Mouse (Mus musculus): ENCODE measurements at regions not wholly inside any gene's neighbourhood (a gene's known extent, or its start where the extent isn't known, plus 50 kb on each side); places are given as distances from the start of the nearest gene placed in this dataset.
A peak's percentile ranks its signal among the peaks of the same experiment; 100 is the strongest.

DNA sequence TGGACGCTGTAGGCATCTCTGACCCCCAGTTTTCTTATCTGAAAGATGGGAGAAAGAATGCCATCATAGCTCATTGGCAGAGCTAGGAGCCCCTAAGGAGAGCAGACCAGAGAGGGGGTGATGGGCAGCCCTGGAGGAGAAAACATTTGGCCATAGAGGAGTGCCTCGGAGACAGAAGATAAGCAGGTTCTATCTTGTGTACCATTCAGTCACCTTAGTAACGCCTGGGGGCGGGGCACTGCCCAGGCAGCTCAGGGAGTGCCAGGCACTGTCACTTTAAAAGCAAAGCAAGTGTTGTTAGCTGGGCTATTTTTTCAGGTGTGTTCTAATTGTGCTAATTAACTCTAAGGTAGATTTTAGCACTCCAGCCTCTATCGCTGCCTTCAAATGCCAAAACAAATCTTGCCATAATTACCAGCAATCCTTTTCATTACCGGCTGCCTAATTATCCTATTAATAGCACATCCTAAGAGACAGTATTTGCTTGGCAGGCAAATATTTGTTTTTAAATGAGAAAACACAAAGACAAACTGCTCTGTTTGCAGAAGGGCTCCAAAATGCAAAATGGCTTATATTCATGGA lies 119.1 kb downstream of the Tle3 start:
- ChIA-PET POLR2A (no interaction called here), CTCF (no interaction called here)
- no peak for ATAC-seq
- DNase-seq (ENCODE audit: low read depth, low spot score): no peak
- no peaks in the 10 kb centered on the region for H3K27me3 ChIP-seq
- in situ Hi-C loops (cut with MboI; ENCODE audit: low pct_unique_long_range_greater_than_20kb): no loop called here
- TF ChIP-seq CTCF (IDR thresholded peaks at IDR 0.05): no peak

DNA sequence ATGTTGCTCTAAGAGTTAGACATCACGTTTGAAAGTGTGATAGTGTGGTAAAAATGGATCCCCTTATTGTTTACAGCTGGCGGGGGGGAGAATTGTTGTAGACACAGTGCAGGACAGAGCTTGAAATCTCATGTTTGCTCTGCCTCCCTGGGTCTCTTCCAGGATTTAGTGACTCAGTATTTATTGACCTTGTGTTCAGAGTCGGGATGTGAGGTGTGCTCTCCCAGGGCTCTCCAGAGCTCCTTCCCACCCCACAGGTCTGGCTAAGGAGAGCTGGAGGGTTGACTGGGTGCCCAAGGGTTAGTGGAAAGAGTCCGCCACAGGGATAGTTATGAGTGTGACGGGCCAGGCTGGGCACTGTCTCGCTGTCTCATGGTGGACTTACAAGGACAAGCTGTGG lies 117.8 kb downstream of the Tle3 start:
- in situ Hi-C loops (cut with MboI; ENCODE audit: low pct_unique_long_range_greater_than_20kb): no loop called here
- ATAC-seq (no peak), DNase-seq (ENCODE audit: low read depth, low spot score) (peak; percentile 51)
- TF ChIP-seq CTCF (IDR thresholded peaks at IDR 0.05): no peak
- H3K27me3 ChIP-seq: no peaks in the 10 kb centered on the region
- ChIA-PET POLR2A (no interaction called here), CTCF (no interaction called here)

DNA sequence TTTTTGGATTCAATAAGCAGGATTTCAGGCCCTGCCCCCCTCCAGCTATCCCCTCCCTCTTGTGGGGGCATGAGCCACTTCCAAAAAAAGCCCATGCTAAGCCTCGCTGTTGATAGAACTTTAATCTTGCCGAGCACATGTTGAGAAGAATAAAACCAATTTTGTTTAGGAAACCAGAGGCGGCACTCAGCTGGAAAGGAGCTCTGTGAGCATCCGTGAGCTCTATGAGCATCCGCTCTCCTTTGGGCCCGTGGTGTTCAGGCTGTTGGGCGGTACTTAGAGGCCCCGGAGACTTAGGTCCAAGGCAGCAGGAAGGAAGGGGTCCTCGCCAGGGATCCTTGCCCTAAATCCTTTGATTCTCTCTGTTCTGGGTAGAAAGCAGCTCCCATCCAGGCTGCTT lies 117.0 kb downstream of the Tle3 start:
- no peak for TF ChIP-seq CTCF (IDR thresholded peaks at IDR 0.05)
- POLR2A ChIA-PET: no interaction called here
- in situ Hi-C loops (cut with MboI; ENCODE audit: low pct_unique_long_range_greater_than_20kb): no loop called here
- CTCF ChIA-PET: no interaction called here
- ATAC-seq: no peak
- H3K27me3 ChIP-seq: no peaks in the 10 kb centered on the region
- DNase-seq (ENCODE audit: low read depth, low spot score): no peak

DNA sequence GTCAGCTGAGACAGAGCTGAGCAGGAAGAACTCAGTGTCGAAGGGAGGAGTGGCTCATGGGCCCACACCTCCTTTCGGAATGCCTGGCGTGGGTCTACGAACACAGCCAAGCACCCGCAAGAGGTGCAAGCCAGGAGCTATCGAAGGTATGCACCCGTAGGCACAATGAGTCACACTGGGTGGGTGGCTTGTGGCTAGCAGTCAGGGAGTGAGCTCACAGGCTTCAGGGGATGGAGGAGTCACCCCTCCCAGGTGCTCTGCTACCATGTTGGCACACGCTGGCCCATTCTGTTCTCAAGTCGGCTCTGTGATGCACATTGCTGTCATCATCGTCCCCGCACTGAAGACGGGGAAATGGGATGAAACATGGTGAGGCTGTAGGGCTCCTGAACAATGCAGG lies 115.7 kb downstream of the Tle3 start:
- no peaks in the 10 kb centered on the region for H3K27me3 ChIP-seq
- in situ Hi-C loops (cut with MboI; ENCODE audit: low pct_unique_long_range_greater_than_20kb): no loop called here
- ChIA-PET CTCF (no interaction called here), POLR2A (no interaction called here)
- ATAC-seq (peak; percentile 80), DNase-seq (ENCODE audit: low read depth, low spot score) (peak; percentile 75)
- no peak for TF ChIP-seq CTCF (IDR thresholded peaks at IDR 0.05)

DNA sequence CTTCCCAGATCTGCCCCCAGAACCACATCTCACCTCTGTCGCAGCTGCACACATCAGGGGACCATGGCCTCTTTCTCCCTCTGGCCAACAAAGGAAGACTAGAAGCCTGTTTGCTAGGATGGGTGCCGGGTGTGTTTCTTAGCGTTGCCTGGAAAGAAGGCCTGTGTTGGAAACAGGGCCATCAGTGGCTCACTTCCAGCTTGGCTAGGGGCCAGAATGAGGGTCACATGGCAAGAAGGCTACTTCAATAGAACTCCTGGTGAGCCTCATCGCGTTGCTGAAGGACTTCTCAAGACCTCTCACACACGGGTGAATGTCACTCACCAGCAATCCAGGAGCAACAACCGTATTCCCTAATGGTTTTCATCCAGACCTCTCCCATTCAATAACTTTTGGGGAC lies 115.0 kb downstream of the Tle3 start:
- H3K27me3 ChIP-seq: no peaks in the 10 kb centered on the region
- no peak for TF ChIP-seq CTCF (IDR thresholded peaks at IDR 0.05)
- ChIA-PET CTCF (no interaction called here), POLR2A (no interaction called here)
- no peak for ATAC-seq
- no peak for DNase-seq (ENCODE audit: low read depth, low spot score)
- in situ Hi-C loops (cut with MboI; ENCODE audit: low pct_unique_long_range_greater_than_20kb): no loop called here

DNA sequence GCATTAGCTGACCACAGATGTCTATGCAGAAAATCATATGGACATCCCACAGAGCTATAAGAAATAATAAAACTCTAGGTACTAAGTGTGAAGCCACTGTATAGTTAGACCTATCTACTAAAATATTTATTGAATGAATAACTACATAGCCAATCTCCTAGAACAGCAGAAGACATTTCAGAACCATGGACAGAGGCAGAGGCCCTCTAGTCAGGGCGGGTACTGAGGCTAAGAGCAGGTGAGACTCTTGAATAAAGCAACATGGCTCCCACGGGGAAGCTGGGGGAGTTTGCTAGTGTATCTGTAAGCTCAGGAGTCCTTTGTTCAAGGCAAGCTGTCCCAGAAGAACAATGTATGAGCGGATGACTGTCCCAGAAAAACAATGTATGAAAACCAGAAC lies 112.2 kb downstream of the Tle3 start:
- in situ Hi-C loops (cut with MboI; ENCODE audit: low pct_unique_long_range_greater_than_20kb): no loop called here
- CTCF ChIA-PET: no interaction called here
- no peak for ATAC-seq

DNA sequence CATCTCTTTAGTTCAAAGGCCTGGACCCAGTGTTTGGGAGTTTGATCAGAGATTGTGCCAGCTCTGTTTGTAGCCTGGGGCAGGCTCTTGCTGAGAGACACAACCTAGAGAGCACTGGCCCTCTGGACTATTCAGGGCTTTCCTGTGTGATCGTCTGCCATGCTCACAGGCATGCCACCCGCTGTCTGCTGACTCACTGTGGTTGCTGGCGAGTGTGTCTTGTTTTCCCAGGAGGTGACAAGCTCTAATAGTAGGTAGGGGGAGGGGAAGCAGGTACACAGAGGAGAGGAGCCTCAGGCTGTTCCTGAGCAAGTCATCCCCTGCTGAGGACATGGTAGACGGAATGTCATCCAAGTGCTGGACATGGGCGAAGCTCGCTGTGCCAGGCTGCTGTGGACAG lies 107.5 kb downstream of the Tle3 start:
- in situ Hi-C loops (cut with MboI; ENCODE audit: low pct_unique_long_range_greater_than_20kb): no loop called here
- peak; percentile 93 for DNase-seq (ENCODE audit: low read depth, low spot score)
- no peak for TF ChIP-seq CTCF (IDR thresholded peaks at IDR 0.05)
- CTCF ChIA-PET: interaction anchor here (1.0 to 1.2 kb wide), 4 partner anchors 44 to 219 kb away, joined by 3 to 5 read pairs (median 4); no protein-coding TSS in a partner anchor
- H3K27me3 ChIP-seq: no peaks in the 10 kb centered on the region
- ATAC-seq: peak; percentile 80
- POLR2A ChIA-PET: interaction anchor here (0.8 to 1.1 kb wide), 2 partner anchors 49 to 148 kb away, joined by 3 to 6 read pairs; no protein-coding TSS in a partner anchor

More for the DNA sequence above, 112.2 kb downstream of the Tle3 start:
- POLR2A ChIA-PET: no interaction called here
- no peak for DNase-seq (ENCODE audit: low read depth, low spot score)
- TF ChIP-seq CTCF (IDR thresholded peaks at IDR 0.05): no peak
- no peaks in the 10 kb centered on the region for H3K27me3 ChIP-seq

DNA sequence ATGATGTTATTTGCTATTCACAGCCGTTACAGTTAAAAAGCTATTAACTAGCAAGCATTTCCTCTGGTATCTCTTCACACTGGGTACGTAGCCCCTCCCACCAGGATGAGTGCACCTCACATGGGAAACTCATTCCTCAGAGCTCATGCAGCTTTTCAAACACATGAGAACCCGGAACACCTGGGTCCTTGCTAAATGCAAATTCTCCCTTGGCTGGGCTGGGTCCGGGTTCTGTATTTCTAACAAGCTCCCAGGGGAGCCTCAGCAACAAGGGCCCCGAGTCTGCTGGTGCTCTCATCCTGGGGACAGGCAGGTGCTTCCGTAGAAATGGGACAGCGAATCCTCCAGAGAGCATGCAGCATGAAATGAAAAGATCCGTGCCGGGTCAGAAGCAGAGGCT lies 106.7 kb downstream of the Tle3 start:
- in situ Hi-C loops (cut with MboI; ENCODE audit: low pct_unique_long_range_greater_than_20kb): no loop called here
- CTCF ChIA-PET: interaction anchor here (1.2 kb wide), 2 partner anchors 43 to 48 kb away, joined by 4 to 5 read pairs; no protein-coding TSS in a partner anchor
- DNase-seq (ENCODE audit: low read depth, low spot score) (no peak), ATAC-seq (no peak)
- TF ChIP-seq CTCF (IDR thresholded peaks at IDR 0.05): no peak
- POLR2A ChIA-PET: interaction anchor here (0.7 kb wide), 1 partner anchor 28 kb away, joined by 3 read pairs; no protein-coding TSS in a partner anchor
- H3K27me3 ChIP-seq: no peaks in the 10 kb centered on the region

DNA sequence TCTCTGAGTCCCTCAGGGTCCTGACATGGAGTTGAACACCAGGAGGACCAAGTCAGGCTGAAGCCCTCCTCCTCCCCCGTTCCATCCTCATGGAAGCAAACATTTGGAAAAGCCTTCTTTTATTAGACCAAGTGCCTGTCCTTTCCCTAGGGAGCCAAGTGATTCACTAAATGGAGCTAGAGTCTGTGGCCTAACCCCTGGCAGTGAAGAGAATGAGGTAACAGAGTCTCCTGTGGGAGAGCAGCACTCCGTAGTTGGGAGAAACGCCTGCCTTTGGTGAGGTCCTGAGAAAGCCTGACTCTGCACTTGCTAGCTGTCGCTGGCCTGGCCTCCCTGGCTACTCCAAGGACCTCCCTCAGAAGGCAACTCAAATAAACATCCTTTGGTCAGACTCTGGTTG lies 104.2 kb downstream of the Tle3 start:
- no peak for ATAC-seq
- no peaks in the 10 kb centered on the region for H3K27me3 ChIP-seq
- DNase-seq (ENCODE audit: low read depth, low spot score): no peak
- in situ Hi-C loops (cut with MboI; ENCODE audit: low pct_unique_long_range_greater_than_20kb): no loop called here
- ChIA-PET CTCF (no interaction called here), POLR2A (no interaction called here)
- no peak for TF ChIP-seq CTCF (IDR thresholded peaks at IDR 0.05)

DNA sequence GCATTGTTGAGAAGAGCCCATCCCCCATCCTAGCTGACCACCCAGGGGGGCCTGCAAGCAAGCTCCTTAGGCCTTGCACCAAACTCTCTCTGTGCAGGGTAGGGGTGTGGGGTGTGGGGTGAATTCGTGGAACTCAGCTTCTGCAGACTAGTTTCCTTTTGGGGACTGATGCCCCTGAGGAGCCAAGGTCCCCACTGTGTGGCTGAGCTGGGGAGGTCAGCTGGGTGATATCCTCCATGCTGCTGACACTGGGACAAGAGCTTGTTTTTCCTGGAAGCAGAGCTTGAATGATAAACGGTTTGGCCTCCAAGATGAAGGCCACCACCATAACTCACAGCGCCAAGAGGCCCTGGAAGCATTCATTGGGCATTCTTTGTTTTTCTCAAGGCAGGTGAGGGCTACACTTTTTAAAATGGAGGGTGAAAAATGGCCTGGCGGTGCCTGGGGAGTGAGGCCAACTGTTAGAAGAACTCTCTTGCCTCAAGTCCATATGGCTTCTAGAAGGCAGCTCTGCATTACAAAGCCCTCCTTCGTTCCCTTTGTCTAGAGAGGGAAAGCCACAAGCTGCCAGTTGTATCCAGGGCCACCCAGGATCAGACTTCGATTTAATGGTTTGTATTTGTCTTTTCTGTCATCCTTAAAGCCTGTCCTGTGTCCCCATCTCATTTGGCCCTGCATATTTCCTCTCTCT lies 98.8 kb downstream of the Tle3 start:
- no peaks in the 10 kb centered on the region for H3K27me3 ChIP-seq
- in situ Hi-C loops (cut with MboI; ENCODE audit: low pct_unique_long_range_greater_than_20kb): no loop called here
- ATAC-seq: no peak
- CTCF ChIA-PET: no interaction called here
- POLR2A ChIA-PET: no interaction called here
- no peak for DNase-seq (ENCODE audit: low read depth, low spot score)
- no peak for TF ChIP-seq CTCF (IDR thresholded peaks at IDR 0.05)

DNA sequence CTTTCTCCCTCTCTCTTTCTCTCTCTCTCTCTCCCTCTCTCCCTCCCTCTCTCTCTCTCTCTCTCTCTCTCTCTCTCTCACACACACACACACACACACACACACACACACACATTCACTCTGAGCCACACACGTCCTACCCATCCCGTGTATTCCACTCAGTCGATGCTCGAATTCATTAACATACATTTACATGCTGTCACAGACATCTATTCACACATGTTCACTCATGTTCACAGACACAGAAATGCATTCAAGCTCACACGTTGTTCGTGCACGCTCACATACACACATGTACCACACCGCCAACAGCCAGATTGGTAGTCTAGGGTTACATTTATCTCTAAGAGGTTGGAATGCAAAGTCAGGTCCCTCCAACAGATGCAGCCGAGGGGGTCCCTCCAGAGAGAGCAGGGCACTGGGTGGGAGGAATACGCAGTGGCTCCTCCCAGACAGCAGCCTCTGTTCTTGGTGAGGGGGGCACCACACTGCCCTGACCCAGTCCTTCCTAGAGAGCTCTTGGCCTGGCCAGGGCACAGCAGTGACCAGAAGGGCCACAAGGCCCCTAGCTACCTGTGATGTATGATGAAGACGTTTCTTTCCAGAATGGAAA lies 96.8 kb downstream of the Tle3 start:
- POLR2A ChIA-PET: no interaction called here
- no peak for DNase-seq (ENCODE audit: low read depth, low spot score)

More for the DNA sequence above, 96.8 kb downstream of the Tle3 start:
- CTCF ChIA-PET: no interaction called here
- in situ Hi-C loops (cut with MboI; ENCODE audit: low pct_unique_long_range_greater_than_20kb): no loop called here
- ATAC-seq: no peak
- no peaks in the 10 kb centered on the region for H3K27me3 ChIP-seq
- no peak for TF ChIP-seq CTCF (IDR thresholded peaks at IDR 0.05)
